Mouse (Mus musculus) megakaryocyte, embryonic 14.5 days (primary cell): Measurements from ENCODE around the gene Cldn9.

ENCODE experiments used
- FLI1 ChIP-seq: IDR thresholded peaks from 2 replicates; pipeline ENCODE4 v1.6.1; 2012; ENCODE audit warnings: low read length, inconsistent platforms, mixed read lengths
- GATA1 ChIP-seq: IDR thresholded peaks from 3 replicates; pipeline ENCODE4 v1.6.1; 2012; ENCODE audit warnings: mixed read lengths, low read length, inconsistent platforms, borderline replicate concordance

DNA sequence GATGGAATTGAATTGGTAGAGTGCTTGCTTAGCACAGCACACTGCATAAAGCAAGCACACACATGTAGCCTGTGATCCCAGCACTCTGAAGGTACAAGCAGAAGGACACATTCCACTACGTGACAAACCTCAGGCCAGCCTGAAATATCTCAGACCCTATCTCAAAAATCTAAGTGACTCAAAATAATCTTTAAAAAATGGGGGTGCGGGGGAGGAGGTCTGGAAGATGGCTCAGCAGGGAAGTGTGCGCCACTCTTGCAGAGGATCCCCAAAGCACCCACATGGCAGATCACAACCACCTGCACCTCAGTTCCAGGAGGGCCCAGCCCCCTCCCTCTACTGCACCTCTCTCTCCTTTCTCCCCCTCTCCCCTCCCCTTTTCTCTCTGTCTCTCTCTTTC, 12.3 kb downstream of the Cldn9 start:
- TF ChIP-seq GATA1 (no peak), FLI1 (no peak)
